Mouse (Mus musculus) stomach, postnatal 0 days (tissue): Measurements from ENCODE around the gene Cga.

Experiments used
- CTCF ChIP-seq: IDR thresholded peaks from 2 replicates; pipeline ENCODE4 v1.5.1; 2016; ENCODE audit warnings: antibody characterized with exemption, low read depth, mild to moderate bottlenecking, moderate library complexity
- EP300 ChIP-seq: optimal IDR thresholded peaks from 2 replicates; pipeline ENCODE3; 2016; ENCODE audit warnings: antibody characterized with exemption

DNA sequence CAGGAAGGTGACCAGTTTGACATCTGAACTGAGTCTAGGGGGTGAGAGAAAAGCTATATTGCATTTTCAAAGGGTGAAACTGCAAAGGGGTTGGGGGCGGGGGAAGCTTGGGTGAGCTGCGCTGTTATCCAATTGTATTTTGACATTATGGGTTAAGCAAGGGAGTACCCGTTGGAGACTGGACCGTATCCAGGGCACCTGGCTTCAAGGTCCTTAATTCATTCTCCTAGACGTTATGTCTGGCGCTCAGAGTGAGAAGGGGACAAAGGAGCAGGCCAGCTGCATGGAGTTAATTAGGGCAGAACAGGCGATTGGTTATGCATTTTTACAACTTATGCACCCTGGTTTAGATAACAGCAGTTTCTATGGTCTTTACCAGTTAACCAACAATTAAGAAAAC is 23.8 kb downstream of the Cga start:
- TF ChIP-seq EP300 (no peak), CTCF (no peak)
